Mouse (Mus musculus): ENCODE results near the gene Ccnj. TPM values are rescaled to one million over a fixed set of nuclear protein-coding genes. Genes with fewer than 3 reads are reported as not detected.

Ccnj gene
- polyA plus RNA-seq, 1 experiment from 2014 or later = 5.4 TPM

GRCm38 (mm10) chr19:40841593-40841992 lies 10.5 kb downstream of the Ccnj start:
- WGBS = 78% methylated on average over 13 of the region's 13 CpGs
- Histone ChIP-seq H3K4me1 (ENCODE audit: control insufficient read depth in 2 of 2, insufficient read depth in 2 of 2, low read length in 2 of 2) (0 out of 4 replicates have a peak, but pooled peaks cover 0 to 6% of the 10 kb centered on the region in 2 experiments), H3K27me3 (ENCODE audit: control insufficient read depth, insufficient read depth, low read length) (no peaks in the 10 kb centered on the region), H3K36me3 (ENCODE audit: control insufficient read depth, insufficient read depth, low read length) (peaks cover 86% of the 10 kb centered on the region), H3K27ac (replicated peaks in 1 of 2; ENCODE audit: control insufficient read depth in 1 of 2, insufficient read depth in 1 of 2, low read depth in 2 of 2, low read length in 2 of 2) (no peak overlapping the region), H3K9me3 (ENCODE audit: control insufficient read depth, low read length) (no peaks in the 10 kb centered on the region), H3K4me2 (ENCODE audit: low read length) (no peak overlapping the region), H3K9ac (ENCODE audit: low read length) (no peak overlapping the region), H3K4me3 (ENCODE audit: control insufficient read depth in 1 of 2, insufficient read depth in 1 of 2, low read depth in 1 of 2, low read length in 2 of 2) (no peak overlapping the region)
- ATAC-seq (ENCODE audit: insufficient number of reproducible peaks, insufficient read depth, low FRiP score, low read depth) = no peak

- H3K27ac ChIP-seq (replicated peaks in 1 of 2; ENCODE audit: control insufficient read depth in 1 of 2, insufficient read depth in 1 of 2, low read depth in 2 of 2, low read length in 2 of 2) = no peak overlapping the region
- ATAC-seq (ENCODE audit: insufficient number of reproducible peaks, insufficient read depth, low FRiP score, low read depth) = no peak
- 88% methylated on average over 13 of the region's 13 CpGs for WGBS
- H3K27me3 ChIP-seq (ENCODE audit: control insufficient read depth, insufficient read depth, low read length) = no peaks in the 10 kb centered on the region
- peaks cover 86% of the 10 kb centered on the region for H3K36me3 ChIP-seq (ENCODE audit: control insufficient read depth, insufficient read depth, low read length)
- no peaks in the 10 kb centered on the region for H3K9me3 ChIP-seq (ENCODE audit: control insufficient read depth, low read length)
- peaks cover 2 to 3% of the 10 kb centered on the region in 2 experiments; a peak in 1 of 4 replicates for H3K4me1 ChIP-seq (ENCODE audit: control insufficient read depth in 2 of 2, insufficient read depth in 2 of 2, low read length in 2 of 2)
- no peak overlapping the region for H3K9ac ChIP-seq (ENCODE audit: low read length)
- no peak overlapping the region for H3K4me3 ChIP-seq (ENCODE audit: control insufficient read depth in 1 of 2, insufficient read depth in 1 of 2, low read depth in 1 of 2, low read length in 2 of 2)
- no peak overlapping the region for H3K4me2 ChIP-seq (ENCODE audit: low read length)
Measured at GRCm38 (mm10) chr19:40844731-40845130, 13.7 kb downstream of the Ccnj start.

- Histone ChIP-seq H3K9me3 (ENCODE audit: control insufficient read depth, low read length) (no peaks in the 10 kb centered on the region), H3K4me2 (ENCODE audit: low read length) (no peak overlapping the region), H3K27me3 (ENCODE audit: control insufficient read depth, insufficient read depth, low read length) (no peaks in the 10 kb centered on the region), H3K27ac (replicated peaks in 1 of 2; ENCODE audit: control insufficient read depth in 1 of 2, insufficient read depth in 1 of 2, low read depth in 2 of 2, low read length in 2 of 2) (no peak overlapping the region), H3K4me3 (ENCODE audit: control insufficient read depth in 1 of 2, insufficient read depth in 1 of 2, low read depth in 1 of 2, low read length in 2 of 2) (no peak overlapping the region), H3K9ac (ENCODE audit: low read length) (no peak overlapping the region), H3K36me3 (ENCODE audit: control insufficient read depth, insufficient read depth, low read length) (peaks cover 53% of the 10 kb centered on the region), H3K4me1 (ENCODE audit: control insufficient read depth in 2 of 2, insufficient read depth in 2 of 2, low read length in 2 of 2) (peaks cover 0 to 3% of the 10 kb centered on the region in 2 experiments; a peak in 1 of 4 replicates)
- WGBS = 80% methylated on average over 12 of the region's 12 CpGs
- ATAC-seq (ENCODE audit: insufficient number of reproducible peaks, insufficient read depth, low FRiP score, low read depth) = no peak
Measured at GRCm38 (mm10) chr19:40849391-40849790, 18.3 kb downstream of the Ccnj start.

- Histone ChIP-seq H3K9me3 (ENCODE audit: control insufficient read depth, low read length) (no peaks in the 10 kb centered on the region), H3K4me2 (ENCODE audit: low read length) (no peak overlapping the region), H3K4me1 (ENCODE audit: control insufficient read depth in 2 of 2, insufficient read depth in 2 of 2, low read length in 2 of 2) (peaks cover 2 to 10% of the 10 kb centered on the region in 2 experiments; a peak in 2 of 4 replicates), H3K36me3 (ENCODE audit: control insufficient read depth, insufficient read depth, low read length) (no peaks in the 10 kb centered on the region), H3K27me3 (ENCODE audit: control insufficient read depth, insufficient read depth, low read length) (0 out of 2 replicates have a peak, but pooled peaks cover 4% of the 10 kb centered on the region), H3K9ac (ENCODE audit: low read length) (no peak overlapping the region), H3K4me3 (ENCODE audit: control insufficient read depth in 1 of 2, insufficient read depth in 1 of 2, low read depth in 1 of 2, low read length in 2 of 2) (no peak overlapping the region), H3K27ac (replicated peaks in 1 of 2; ENCODE audit: control insufficient read depth in 1 of 2, insufficient read depth in 1 of 2, low read depth in 2 of 2, low read length in 2 of 2) (no peak overlapping the region)
- ATAC-seq (ENCODE audit: insufficient number of reproducible peaks, insufficient read depth, low FRiP score, low read depth) = no peak
- 22% methylated on average over 4 of the region's 4 CpGs for WGBS
Measured at GRCm38 (mm10) chr19:40859555-40859954, 28.5 kb downstream of the Ccnj start.

- Histone ChIP-seq H3K4me1 (ENCODE audit: control insufficient read depth in 2 of 2, insufficient read depth in 2 of 2, low read length in 2 of 2) (peaks cover 0 to 4% of the 10 kb centered on the region in 2 experiments; a peak in 1 of 4 replicates), H3K4me2 (ENCODE audit: low read length) (no peak overlapping the region), H3K9ac (ENCODE audit: low read length) (no peak overlapping the region), H3K9me3 (ENCODE audit: control insufficient read depth, low read length) (no peaks in the 10 kb centered on the region), H3K36me3 (ENCODE audit: control insufficient read depth, insufficient read depth, low read length) (no peaks in the 10 kb centered on the region), H3K27ac (replicated peaks in 1 of 2; ENCODE audit: control insufficient read depth in 1 of 2, insufficient read depth in 1 of 2, low read depth in 2 of 2, low read length in 2 of 2) (no peak overlapping the region), H3K4me3 (ENCODE audit: control insufficient read depth in 1 of 2, insufficient read depth in 1 of 2, low read depth in 1 of 2, low read length in 2 of 2) (no peak overlapping the region), H3K27me3 (ENCODE audit: control insufficient read depth, insufficient read depth, low read length) (peaks cover 13% of the 10 kb centered on the region; the same call in 1 of the 2 replicates)
- WGBS = 29% methylated on average over 5 of the region's 5 CpGs
- ATAC-seq (ENCODE audit: insufficient number of reproducible peaks, insufficient read depth, low FRiP score, low read depth) = no peak
Measured at GRCm38 (mm10) chr19:40868284-40868683, 37.2 kb downstream of the Ccnj start.

GRCm38 (mm10) chr19:40869425-40870105 lies 38.5 kb downstream of the Ccnj start:
- Histone ChIP-seq H3K4me2 (ENCODE audit: low read length) (no peak overlapping the region), H3K9ac (ENCODE audit: low read length) (no peak overlapping the region), H3K27ac (replicated peaks in 1 of 2; ENCODE audit: control insufficient read depth in 1 of 2, insufficient read depth in 1 of 2, low read depth in 2 of 2, low read length in 2 of 2) (no peak overlapping the region), H3K4me3 (ENCODE audit: control insufficient read depth in 1 of 2, insufficient read depth in 1 of 2, low read depth in 1 of 2, low read length in 2 of 2) (no peak overlapping the region), H3K9me3 (ENCODE audit: control insufficient read depth, low read length) (peaks cover 6% of the 10 kb centered on the region; the same call in 1 of the 2 replicates), H3K27me3 (ENCODE audit: control insufficient read depth, insufficient read depth, low read length) (peaks cover 16% of the 10 kb centered on the region), H3K4me1 (ENCODE audit: control insufficient read depth in 2 of 2, insufficient read depth in 2 of 2, low read length in 2 of 2) (peaks cover 0 to 4% of the 10 kb centered on the region in 2 experiments; a peak in 1 of 4 replicates), H3K36me3 (ENCODE audit: control insufficient read depth, insufficient read depth, low read length) (no peaks in the 10 kb centered on the region)
- 85% methylated on average over 3 of the region's 3 CpGs for WGBS
- ATAC-seq (ENCODE audit: insufficient number of reproducible peaks, insufficient read depth, low FRiP score, low read depth) = no peak

GRCm38 (mm10) chr19:40872955-40873665 lies 42.0 kb downstream of the Ccnj start:
- Histone ChIP-seq H3K36me3 (ENCODE audit: control insufficient read depth, insufficient read depth, low read length) (no peaks in the 10 kb centered on the region), H3K9ac (ENCODE audit: low read length) (peak overlapping the region; percentile 54), H3K4me2 (ENCODE audit: low read length) (peak overlapping the region; percentile 70), H3K27me3 (ENCODE audit: control insufficient read depth, insufficient read depth, low read length) (peaks cover 41% of the 10 kb centered on the region), H3K4me1 (ENCODE audit: control insufficient read depth in 2 of 2, insufficient read depth in 2 of 2, low read length in 2 of 2) (peaks cover 0 to 4% of the 10 kb centered on the region in 2 experiments; a peak in 1 of 4 replicates), H3K9me3 (ENCODE audit: control insufficient read depth, low read length) (peaks cover 7% of the 10 kb centered on the region; the same call in 1 of the 2 replicates), H3K27ac (replicated peaks in 1 of 2; ENCODE audit: control insufficient read depth in 1 of 2, insufficient read depth in 1 of 2, low read depth in 2 of 2, low read length in 2 of 2) (peak overlapping the region; percentile 21 to 64; a peak in 3 of 4 replicates), H3K4me3 (ENCODE audit: control insufficient read depth in 1 of 2, insufficient read depth in 1 of 2, low read depth in 1 of 2, low read length in 2 of 2) (peak overlapping the region; percentile 48 to 65)
- ATAC-seq (ENCODE audit: insufficient number of reproducible peaks, insufficient read depth, low FRiP score, low read depth) = peak; percentile 90
- 2% methylated on average over 48 of the region's 51 CpGs for WGBS
